Mouse (Mus musculus) forebrain, embryonic 16.5 days (tissue): Measurements from ENCODE around the gene Ddx6. TPM values are rescaled to one million over a fixed set of nuclear protein-coding genes. Genes with fewer than 3 reads are reported as not detected.
"Not testable (repeated sequence)": the region's sequence is repeated elsewhere in the genome, so short reads cannot be mapped to it uniquely, and the experiment has no call there.

ENCODE experiments used
- ATAC-seq: fragments of 200-750 bp; cut with Nextera tagmentation; 2 replicates; pipeline ENCODE4 v1.8.0; 2017; ENCODE audit warnings: mild to moderate bottlenecking, moderate library complexity
- H3K27ac ChIP-seq: fragments of 300-500 bp; sonication (generic); 2 replicates; pipeline ENCODE4 v1.5.1; 2014; ENCODE audit warnings: low read length, control low read depth
- H3K27me3 ChIP-seq: fragments of 300-500 bp; sonication (generic); replicated peaks from 2 replicates; pipeline ENCODE4 v1.6.1; 2014; ENCODE audit warnings: low read length; ENCODE audit not compliant: control insufficient read depth, insufficient read depth
- H3K36me3 ChIP-seq: fragments of 300-500 bp; sonication (generic); 2 replicates; pipeline ENCODE4 v1.6.1; 2014; ENCODE audit not compliant: control insufficient read depth, insufficient read depth
- H3K4me1 ChIP-seq: fragments of 300-500 bp; sonication (generic); replicated peaks from 2 replicates; pipeline ENCODE4 v1.6.1; 2014; ENCODE audit warnings: low read length; ENCODE audit not compliant: control insufficient read depth, insufficient read depth
- H3K4me2 ChIP-seq: fragments of 300-500 bp; sonication (generic); 2 replicates; pipeline ENCODE4 v1.6.1; 2014; ENCODE audit warnings: mild to moderate bottlenecking, low read length, control low read depth
- H3K4me3 ChIP-seq: fragments of 300-500 bp; sonication (generic); replicated peaks from 2 replicates; pipeline ENCODE4 v1.5.1; 2014; ENCODE audit warnings: mild to moderate bottlenecking, low read length, control low read depth
- H3K9ac ChIP-seq: fragments of 300-500 bp; sonication (generic); replicated peaks from 2 replicates; pipeline ENCODE4 v1.6.1; 2014; ENCODE audit warnings: low read depth, low read length, control low read depth
- H3K9me3 ChIP-seq: fragments of 300-500 bp; sonication (generic); 2 replicates; pipeline ENCODE4 v1.6.1; 2016; ENCODE audit warnings: low read length; ENCODE audit not compliant: control insufficient read depth
- WGBS: fragments of 180-500 bp; shearing (Covaris S2); extraction: QIAGEN DNeasy Blood & Tissue Kit; methylation state at CpG from one replicate; pipeline ENCODE4 v1.1.7; 2014; 5-methylcytosine and 5-hydroxymethylcytosine counted together
- polyA plus RNA-seq: library from polyadenylated mRNA; unstranded; fragments of >200 nt; fragmentation: Nextera tagmentation; extraction: Ambion mirVana; gene quantifications from 2 replicates; pipeline ENCODE4 v1.2.1, GENCODE M21; 2015

The Ddx6 gene
- polyA plus RNA-seq, 1 experiment from 2014 or later, result 22.8 TPM

GRCm38 (mm10) chr9:44621114-44621513, 16.4 kb downstream of the Ddx6 start:
- ATAC-seq, result peak; percentile 45; the same call in 1 of the 2 replicates
- H3K9ac ChIP-seq, result no peak overlapping the region
- no peak overlapping the region for H3K4me2 ChIP-seq
- no peak overlapping the region for H3K4me3 ChIP-seq
- WGBS, result 23% methylated on average over 3 of the region's 3 CpGs
- no peak overlapping the region for H3K27ac ChIP-seq
- no peaks in the 10 kb centered on the region for H3K27me3 ChIP-seq
- H3K36me3 ChIP-seq, result peaks cover 32% of the 10 kb centered on the region
- no peaks in the 10 kb centered on the region for H3K9me3 ChIP-seq
- H3K4me1 ChIP-seq, result no peaks in the 10 kb centered on the region; the same call in 1 of the 2 replicates

- Histone ChIP-seq H3K27ac (no peak overlapping the region), H3K4me1 (no peaks in the 10 kb centered on the region; the same call in 1 of the 2 replicates), H3K36me3 (peaks cover 26% of the 10 kb centered on the region), H3K4me2 (no peak overlapping the region), H3K9me3 (no peaks in the 10 kb centered on the region), H3K27me3 (no peaks in the 10 kb centered on the region), H3K9ac (no peak overlapping the region), H3K4me3 (no peak overlapping the region)
- ATAC-seq, result no peak
- WGBS, result 66% methylated on average over 5 of the region's 5 CpGs
Measured at GRCm38 (mm10) chr9:44624390-44624789, 19.7 kb downstream of the Ddx6 start.

- no peak for ATAC-seq
- Histone ChIP-seq H3K4me1 (no peaks in the 10 kb centered on the region), H3K27me3 (no peaks in the 10 kb centered on the region), H3K36me3 (peaks cover 40% of the 10 kb centered on the region), H3K9ac (no peak overlapping the region), H3K27ac (no peak overlapping the region), H3K4me3 (no peak overlapping the region), H3K4me2 (no peak overlapping the region), H3K9me3 (no peaks in the 10 kb centered on the region)
- 89% methylated on average over 5 of the region's 5 CpGs for WGBS
Measured at GRCm38 (mm10) chr9:44626268-44626667, 21.6 kb downstream of the Ddx6 start.

GRCm38 (mm10) chr9:44637551-44638169, 33.0 kb downstream of the Ddx6 start:
- Histone ChIP-seq H3K36me3 (peaks cover 35% of the 10 kb centered on the region), H3K27me3 (no peaks in the 10 kb centered on the region), H3K9me3 (no peaks in the 10 kb centered on the region), H3K4me1 (peaks cover 3% of the 10 kb centered on the region; the same call in 1 of the 2 replicates), H3K4me2 (no peak overlapping the region), H3K4me3 (no peak overlapping the region), H3K9ac (no peak overlapping the region), H3K27ac (no peak overlapping the region)
- 57% methylated on average over 15 of the region's 15 CpGs for WGBS
- ATAC-seq, result no peak

GRCm38 (mm10) chr9:44638726-44639125, 34.0 kb downstream of the Ddx6 start:
- H3K36me3 ChIP-seq, result peaks cover 31% of the 10 kb centered on the region
- WGBS, result 88% methylated on average over 9 of the region's 9 CpGs
- not testable (repeated sequence) for H3K4me1 ChIP-seq, H3K9ac ChIP-seq, H3K4me3 ChIP-seq, H3K27ac ChIP-seq, H3K9me3 ChIP-seq, ATAC-seq, H3K4me2 ChIP-seq, H3K27me3 ChIP-seq

- ATAC-seq, H3K4me1 ChIP-seq, H3K4me2 ChIP-seq, H3K4me3 ChIP-seq, H3K9ac ChIP-seq, H3K27me3 ChIP-seq, H3K27ac ChIP-seq, H3K9me3 ChIP-seq: not testable (repeated sequence)
- 81% methylated on average over 1 of the region's 1 CpGs for WGBS
- peaks cover 20% of the 10 kb centered on the region for H3K36me3 ChIP-seq
Measured at GRCm38 (mm10) chr9:44640028-44640427, 35.3 kb downstream of the Ddx6 start.

GRCm38 (mm10) chr9:44640646-44641357, 36.1 kb downstream of the Ddx6 start:
- H3K4me3 ChIP-seq, result no peak overlapping the region
- no peaks in the 10 kb centered on the region for H3K27me3 ChIP-seq
- no peaks in the 10 kb centered on the region for H3K9me3 ChIP-seq
- ATAC-seq, result no peak
- peaks cover 14% of the 10 kb centered on the region for H3K36me3 ChIP-seq
- H3K27ac ChIP-seq, result no peak overlapping the region
- no peak overlapping the region for H3K9ac ChIP-seq
- H3K4me2 ChIP-seq, result no peak overlapping the region
- peaks cover 3% of the 10 kb centered on the region; the same call in 1 of the 2 replicates for H3K4me1 ChIP-seq
- WGBS, result 81% methylated on average over 3 of the region's 3 CpGs

- peaks cover 9% of the 10 kb centered on the region for H3K36me3 ChIP-seq
- H3K27me3 ChIP-seq, result no peaks in the 10 kb centered on the region
- no peak overlapping the region for H3K4me2 ChIP-seq
- peaks cover 3% of the 10 kb centered on the region; the same call in 1 of the 2 replicates for H3K4me1 ChIP-seq
- no peak overlapping the region for H3K27ac ChIP-seq
- no peak overlapping the region for H3K9ac ChIP-seq
- H3K9me3 ChIP-seq, result no peaks in the 10 kb centered on the region
- H3K4me3 ChIP-seq, result no peak overlapping the region
- WGBS, result 94% methylated on average over 2 of the region's 2 CpGs
- no peak for ATAC-seq
Measured at GRCm38 (mm10) chr9:44641616-44642015, 36.9 kb downstream of the Ddx6 start.

GRCm38 (mm10) chr9:44643103-44643502, 38.4 kb downstream of the Ddx6 start:
- Histone ChIP-seq H3K4me1 (no peaks in the 10 kb centered on the region), H3K9ac (no peak overlapping the region), H3K4me2 (no peak overlapping the region), H3K4me3 (no peak overlapping the region), H3K36me3 (0 out of 2 replicates have a peak, but pooled peaks cover 6% of the 10 kb centered on the region), H3K27ac (no peak overlapping the region), H3K9me3 (no peaks in the 10 kb centered on the region), H3K27me3 (no peaks in the 10 kb centered on the region)
- WGBS, result 94% methylated on average over 7 of the region's 7 CpGs
- no peak for ATAC-seq
